Mouse (Mus musculus) central nervous system, embryonic 11.5 days (tissue): ENCODE measurements around the gene Duoxa1. TPM values are rescaled to one million over a fixed set of nuclear protein-coding genes. Genes with fewer than 3 reads are reported as not detected.

Experiments
- polyA plus RNA-seq: library from polyadenylated mRNA; depleted of rRNA; stranded (reverse); fragments of >200 nt; gene quantifications from 2 replicates; pipeline ENCODE4 v1.2.3, GENCODE M21; 2012; rRNA removed

The Duoxa1 gene
- polyA plus RNA-seq: 0.10 and 0.16 TPM in 2 replicates

DNA sequence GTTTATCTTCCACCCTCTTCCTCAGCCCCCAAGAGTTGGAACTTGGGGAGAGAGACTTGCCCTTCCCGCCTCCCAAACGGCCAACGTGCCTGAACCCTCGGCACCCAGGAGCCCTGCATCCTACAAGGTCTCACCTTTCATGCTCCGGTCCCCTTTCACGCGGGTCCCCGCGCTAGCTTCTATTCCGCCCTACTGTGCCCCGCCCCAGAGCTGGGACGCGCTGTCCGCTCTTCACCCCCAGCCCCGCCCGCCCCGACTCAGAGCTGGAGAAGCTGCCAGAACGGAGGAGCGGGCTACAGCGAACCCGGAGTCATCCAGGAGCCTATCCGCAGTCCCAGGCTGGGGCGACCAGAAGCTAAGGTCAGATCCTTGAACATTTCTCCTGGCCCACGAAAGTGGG is at the start of gene Duoxa1:
Gene Duoxa1 (minus strand): TSS at position 195 of the 400 bp plus-strand sequence.

GRCm38 (mm10) chr2:122315372-122315771 is 1.8 kb upstream of the Duoxa1 start, which contains the start of gene Duox1:
Gene Duox1 (plus strand): TSS chr2:122315672.

DNA sequence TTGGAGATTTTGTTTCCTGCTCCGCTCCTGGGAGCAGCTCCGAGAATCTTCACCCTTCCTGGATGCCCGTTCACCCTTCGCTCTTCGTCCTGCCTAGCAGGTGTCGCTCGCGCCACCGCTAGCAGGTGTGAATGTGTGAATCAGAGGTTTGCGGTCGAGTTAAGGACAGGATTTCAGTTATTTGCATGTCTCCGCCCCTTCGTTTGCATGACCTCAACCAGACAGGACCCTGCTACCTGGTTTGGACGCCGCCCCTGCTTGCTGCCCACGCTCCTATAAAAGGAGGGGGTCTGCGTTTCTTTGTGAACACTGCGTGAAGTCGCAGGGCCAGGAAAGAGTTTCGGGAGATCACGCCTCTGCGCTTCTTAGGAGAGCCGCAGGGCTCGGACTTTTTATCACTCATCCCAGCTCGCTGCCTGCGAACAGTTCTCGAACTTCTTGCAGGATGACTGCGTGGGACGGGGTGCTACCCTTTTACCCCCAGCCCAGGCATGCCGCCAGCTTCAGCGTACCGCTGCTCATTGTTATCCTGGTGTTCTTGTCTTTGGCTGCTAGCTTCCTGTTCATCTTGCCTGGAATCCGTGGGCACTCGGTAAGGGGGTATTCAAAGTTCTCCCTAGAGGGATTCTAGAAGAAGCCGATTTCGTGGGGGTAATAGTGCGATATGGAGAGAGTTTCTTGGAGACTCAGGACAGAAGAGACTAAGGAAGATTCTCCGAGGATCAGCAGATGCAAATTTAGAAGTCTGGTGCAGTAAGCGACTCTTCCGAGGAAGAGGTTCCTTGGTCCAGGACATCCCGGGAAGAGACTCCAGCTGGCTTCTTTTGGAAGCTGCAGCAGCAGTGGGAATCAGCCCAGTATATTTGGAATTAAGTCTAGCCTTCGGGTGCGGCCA is 14.7 kb downstream of the Duoxa1 start, which contains the start of gene Duoxa2:
Gene Duoxa2 (plus strand): TSS at position 305 of the 895 bp plus-strand sequence.

DNA sequence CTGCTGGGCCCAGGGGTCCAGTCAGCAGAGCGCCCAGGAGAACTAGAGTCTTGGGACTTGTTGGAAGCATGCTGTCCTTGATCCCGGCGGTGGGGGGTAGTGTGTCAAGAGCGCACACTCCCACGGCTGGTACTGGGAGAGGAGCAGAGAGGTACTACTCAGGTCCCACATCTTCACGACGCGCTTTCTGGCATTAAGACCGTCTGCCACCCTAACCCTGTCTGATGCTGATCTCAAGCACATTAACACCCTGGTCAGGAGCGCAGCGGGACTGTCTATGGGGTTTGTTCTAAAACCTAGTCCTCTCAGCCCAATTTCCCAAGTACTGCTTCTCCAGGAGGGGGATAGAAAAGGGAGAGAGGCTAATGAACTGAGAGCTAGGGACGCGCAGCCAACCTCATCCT is 15.4 kb downstream of the Duoxa1 start, which contains the start of gene Duox2:
Gene Duox2 (minus strand): TSS at position 354 of the 404 bp plus-strand sequence.

Other genes with a start within 250 kb of the Duoxa1 start
- 12.0 and 12.7 TPM in 2 replicates for gene Spg11, start 195.3 kb downstream of the Duoxa1 start, polyA plus RNA-seq
- gene B2m, start 166.0 kb downstream of the Duoxa1 start, polyA plus RNA-seq: 42.6 and 81.9 TPM in 2 replicates
- 0.11 and 0.13 TPM in 2 replicates for gene Trim69, start 153.0 kb downstream of the Duoxa1 start, polyA plus RNA-seq
- 0.02 TPM in 1 of 2 replicates, not detected in the other for gene Patl2, start 127.5 kb downstream of the Duoxa1 start, polyA plus RNA-seq
- gene Terb2, start 127.5 kb downstream of the Duoxa1 start, polyA plus RNA-seq: not detected in 2 replicates
- gene Sord, start 79.0 kb downstream of the Duoxa1 start, polyA plus RNA-seq: 16.9 and 23.1 TPM in 2 replicates
- 0.02 TPM in 2 replicates for gene Duox2, start 15.3 kb downstream of the Duoxa1 start, polyA plus RNA-seq
- 0.04 TPM in 1 of 2 replicates, not detected in the other for gene Duoxa2, start 14.8 kb downstream of the Duoxa1 start, polyA plus RNA-seq
- 0.02 and 0.04 TPM in 2 replicates for gene Duox1, start 1.9 kb upstream of the Duoxa1 start, polyA plus RNA-seq
- 41.1 and 62.7 TPM in 2 replicates for gene Shf, start 55.4 kb upstream of the Duoxa1 start, polyA plus RNA-seq
- gene Slc28a2, start 112.7 kb upstream of the Duoxa1 start, polyA plus RNA-seq: 0.11 and 0.12 TPM in 2 replicates
- gene Gm14085, start 171.2 kb upstream of the Duoxa1 start, polyA plus RNA-seq: not detected in 2 replicates